Mouse (Mus musculus): ENCODE measurements around the gene Acbd5. TPM values are rescaled to one million over a fixed set of nuclear protein-coding genes. Genes with fewer than 3 reads are reported as not detected.
"Not testable (repeated sequence)": the region's sequence is repeated elsewhere in the genome, so short reads cannot be mapped to it uniquely, and the experiment has no call there.

Acbd5 gene
- total RNA-seq (2017) = 36.1 and 43.0 TPM in 2 replicates

GRCm38 (mm10) chr2:23067552-23068369, at the start of gene Acbd5:
Gene Acbd5, plus strand, starts transcription at chr2:23068167.
- ATAC-seq (replicated peaks in 1 of 2; ENCODE audit: insufficient read depth in 1 of 2, low FRiP score in 2 of 2, low TSS enrichment in 1 of 2, low read depth in 1 of 2, poor library complexity in 2 of 2, severe bottlenecking in 2 of 2) = peak; percentile 89 to 90

GRCm38 (mm10) chr2:23019170-23019569, 48.8 kb upstream of the Acbd5 start:
- ATAC-seq (replicated peaks in 1 of 2; ENCODE audit: insufficient read depth in 1 of 2, low FRiP score in 2 of 2, low TSS enrichment in 1 of 2, low read depth in 1 of 2, poor library complexity in 2 of 2, severe bottlenecking in 2 of 2) = no peak

DNA sequence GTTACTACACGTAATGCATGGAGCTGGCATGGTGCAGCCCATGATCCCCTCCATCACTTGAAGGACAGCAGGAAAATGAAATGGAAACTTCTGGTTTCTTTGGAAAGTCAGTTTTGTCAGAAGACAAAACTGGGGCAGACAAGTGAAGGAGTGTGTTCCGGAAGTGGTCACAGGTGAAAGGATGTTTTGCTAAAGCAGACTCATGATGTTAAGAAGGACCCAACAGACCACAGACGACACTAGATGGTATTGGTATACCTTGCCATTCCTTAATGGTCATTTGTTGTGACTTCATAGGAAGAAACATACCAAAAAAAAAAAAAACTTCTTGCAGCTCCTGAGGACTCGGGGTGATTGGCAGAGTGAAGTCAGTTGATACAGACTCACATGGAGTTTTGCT, 46.6 kb upstream of the Acbd5 start:
- no peak for ATAC-seq (replicated peaks in 1 of 2; ENCODE audit: insufficient read depth in 1 of 2, low FRiP score in 2 of 2, low TSS enrichment in 1 of 2, low read depth in 1 of 2, poor library complexity in 2 of 2, severe bottlenecking in 2 of 2)

DNA sequence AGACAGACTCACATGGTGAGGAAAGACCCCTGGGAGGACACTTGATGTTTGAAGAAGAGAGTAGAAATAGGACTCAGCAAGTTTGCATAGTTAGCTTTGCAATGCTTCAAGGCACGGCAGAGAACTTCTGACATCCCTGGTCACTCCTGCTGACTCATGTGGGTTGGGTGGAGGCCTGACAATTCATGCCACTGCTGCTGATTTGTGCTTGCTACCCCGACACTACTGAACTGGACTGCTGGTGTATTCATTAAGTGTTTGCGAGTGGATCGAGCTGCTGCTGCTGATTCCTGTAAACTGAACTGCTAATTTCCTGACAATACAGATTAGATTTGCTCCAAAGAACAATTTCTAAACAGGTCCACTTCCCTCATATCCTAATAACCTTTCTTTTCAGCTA, 46.2 kb upstream of the Acbd5 start:
- peak in 1 of 2 experiments; percentile 68; a peak in 1 of 4 replicates for ATAC-seq (replicated peaks in 1 of 2; ENCODE audit: insufficient read depth in 1 of 2, low FRiP score in 2 of 2, low TSS enrichment in 1 of 2, low read depth in 1 of 2, poor library complexity in 2 of 2, severe bottlenecking in 2 of 2)

GRCm38 (mm10) chr2:23023023-23023422, 44.9 kb upstream of the Acbd5 start:
- ATAC-seq (replicated peaks in 1 of 2; ENCODE audit: insufficient read depth in 1 of 2, low FRiP score in 2 of 2, low TSS enrichment in 1 of 2, low read depth in 1 of 2, poor library complexity in 2 of 2, severe bottlenecking in 2 of 2) = no peak

DNA sequence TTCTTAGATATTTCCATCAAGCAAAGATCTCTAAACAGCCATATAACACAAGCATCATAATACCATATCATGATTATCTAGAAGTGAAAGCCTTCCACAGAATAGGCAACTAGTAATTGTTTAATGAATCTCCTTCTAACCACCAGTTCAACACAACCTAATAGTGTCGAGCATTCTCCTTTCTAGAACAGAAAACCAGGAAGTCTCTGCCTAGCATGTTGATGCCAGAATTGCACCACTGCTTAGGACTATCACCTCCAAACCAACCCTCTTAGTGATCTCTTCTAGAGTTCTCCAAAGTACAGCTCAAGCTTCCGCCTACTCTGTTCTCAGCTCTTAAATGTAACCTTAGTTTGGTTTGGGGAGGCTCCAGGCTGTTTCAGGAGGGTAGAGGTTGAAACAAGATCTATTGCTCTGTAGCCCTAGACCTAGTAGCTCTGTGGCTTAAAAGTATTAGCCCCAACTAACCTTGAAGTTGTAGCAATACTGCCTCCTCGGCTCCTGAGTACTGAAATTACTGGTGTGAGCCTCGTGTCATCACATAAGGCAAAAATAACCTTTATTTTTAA, 44.2 kb upstream of the Acbd5 start:
- ATAC-seq (replicated peaks in 1 of 2; ENCODE audit: insufficient read depth in 1 of 2, low FRiP score in 2 of 2, low TSS enrichment in 1 of 2, low read depth in 1 of 2, poor library complexity in 2 of 2, severe bottlenecking in 2 of 2) = no peak

DNA sequence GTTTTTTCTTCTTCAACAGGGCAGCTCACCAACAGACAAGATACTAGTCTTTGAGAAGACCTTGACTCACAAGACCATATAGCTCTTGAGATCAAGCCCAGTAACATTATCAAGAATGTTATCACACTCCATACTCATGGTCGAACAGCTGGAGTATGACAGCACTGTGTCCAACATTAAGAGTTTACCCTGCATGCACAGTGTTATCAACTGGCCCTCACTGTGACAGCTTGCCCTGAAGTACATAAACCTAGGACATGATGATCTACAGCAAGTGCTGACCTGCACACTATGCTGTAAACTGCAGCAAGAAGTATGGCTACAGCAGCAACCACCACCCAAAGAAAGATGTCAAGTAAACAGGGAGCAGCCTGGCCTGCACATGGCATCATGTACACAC, 41.6 kb upstream of the Acbd5 start:
- no peak for ATAC-seq (replicated peaks in 1 of 2; ENCODE audit: insufficient read depth in 1 of 2, low FRiP score in 2 of 2, low TSS enrichment in 1 of 2, low read depth in 1 of 2, poor library complexity in 2 of 2, severe bottlenecking in 2 of 2)

- ATAC-seq (replicated peaks in 1 of 2; ENCODE audit: insufficient read depth in 1 of 2, low FRiP score in 2 of 2, low TSS enrichment in 1 of 2, low read depth in 1 of 2, poor library complexity in 2 of 2, severe bottlenecking in 2 of 2) = no peak
Measured at GRCm38 (mm10) chr2:23028826-23029225, 39.1 kb upstream of the Acbd5 start.

- ATAC-seq (replicated peaks in 1 of 2; ENCODE audit: insufficient read depth in 1 of 2, low FRiP score in 2 of 2, low TSS enrichment in 1 of 2, low read depth in 1 of 2, poor library complexity in 2 of 2, severe bottlenecking in 2 of 2) = no peak
Measured at GRCm38 (mm10) chr2:23030631-23031030, 37.3 kb upstream of the Acbd5 start.

DNA sequence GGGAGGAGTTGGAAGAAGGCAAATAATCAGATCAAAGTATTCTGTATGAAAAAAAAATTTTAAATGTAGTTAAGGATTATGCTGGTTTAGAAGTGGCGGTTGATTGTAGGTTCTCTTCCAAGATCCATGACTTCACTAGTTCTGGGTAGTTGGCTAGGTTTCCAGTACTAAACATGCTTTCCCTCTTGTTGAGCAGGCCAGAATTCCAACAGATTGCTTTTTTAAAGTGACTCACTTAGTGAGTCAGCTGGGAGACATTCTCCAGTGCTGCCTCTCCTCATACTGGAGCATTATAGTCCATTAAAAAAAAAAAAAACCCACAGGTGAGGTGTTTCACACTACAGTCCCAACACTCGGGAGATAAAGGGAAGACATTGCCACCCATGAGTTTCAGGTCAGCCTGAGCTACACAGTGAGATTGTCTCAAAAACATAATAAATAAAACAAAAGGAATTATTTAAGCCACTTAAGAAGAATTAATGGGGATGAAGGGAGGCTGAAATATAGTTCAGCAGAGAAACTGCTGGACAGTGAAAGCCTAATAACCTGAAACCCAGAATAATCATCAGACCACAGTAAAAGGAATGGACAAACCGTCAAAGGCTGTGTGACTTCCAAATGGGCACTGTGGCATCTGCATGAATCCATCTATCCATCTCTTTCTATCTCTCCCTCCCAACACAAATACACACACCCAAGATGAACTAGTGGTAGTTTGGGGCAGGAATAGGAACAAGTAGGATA, 33.1 kb upstream of the Acbd5 start:
- no peak for ATAC-seq (replicated peaks in 1 of 2; ENCODE audit: insufficient read depth in 1 of 2, low FRiP score in 2 of 2, low TSS enrichment in 1 of 2, low read depth in 1 of 2, poor library complexity in 2 of 2, severe bottlenecking in 2 of 2)

DNA sequence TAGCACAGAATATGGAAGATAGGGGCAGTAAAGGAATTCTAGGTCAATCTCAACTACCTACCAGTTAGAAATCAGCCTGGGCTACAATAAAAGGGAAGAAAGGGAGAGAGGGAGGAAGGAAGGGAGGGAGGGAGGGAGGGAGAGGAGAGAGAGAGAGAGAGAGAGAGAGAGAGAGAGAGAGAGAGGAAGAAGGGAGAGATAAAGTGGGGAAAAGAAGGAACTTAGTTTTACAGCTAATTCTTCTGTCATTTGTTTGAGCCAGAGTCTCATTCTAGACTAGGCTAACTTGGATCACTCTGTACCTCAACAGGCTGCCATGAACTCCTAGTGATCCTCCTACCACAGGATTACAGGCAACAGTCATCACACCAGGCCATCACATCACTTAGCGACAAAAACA, 32.5 kb upstream of the Acbd5 start:
- ATAC-seq (replicated peaks in 1 of 2; ENCODE audit: insufficient read depth in 1 of 2, low FRiP score in 2 of 2, low TSS enrichment in 1 of 2, low read depth in 1 of 2, poor library complexity in 2 of 2, severe bottlenecking in 2 of 2) = no peak

DNA sequence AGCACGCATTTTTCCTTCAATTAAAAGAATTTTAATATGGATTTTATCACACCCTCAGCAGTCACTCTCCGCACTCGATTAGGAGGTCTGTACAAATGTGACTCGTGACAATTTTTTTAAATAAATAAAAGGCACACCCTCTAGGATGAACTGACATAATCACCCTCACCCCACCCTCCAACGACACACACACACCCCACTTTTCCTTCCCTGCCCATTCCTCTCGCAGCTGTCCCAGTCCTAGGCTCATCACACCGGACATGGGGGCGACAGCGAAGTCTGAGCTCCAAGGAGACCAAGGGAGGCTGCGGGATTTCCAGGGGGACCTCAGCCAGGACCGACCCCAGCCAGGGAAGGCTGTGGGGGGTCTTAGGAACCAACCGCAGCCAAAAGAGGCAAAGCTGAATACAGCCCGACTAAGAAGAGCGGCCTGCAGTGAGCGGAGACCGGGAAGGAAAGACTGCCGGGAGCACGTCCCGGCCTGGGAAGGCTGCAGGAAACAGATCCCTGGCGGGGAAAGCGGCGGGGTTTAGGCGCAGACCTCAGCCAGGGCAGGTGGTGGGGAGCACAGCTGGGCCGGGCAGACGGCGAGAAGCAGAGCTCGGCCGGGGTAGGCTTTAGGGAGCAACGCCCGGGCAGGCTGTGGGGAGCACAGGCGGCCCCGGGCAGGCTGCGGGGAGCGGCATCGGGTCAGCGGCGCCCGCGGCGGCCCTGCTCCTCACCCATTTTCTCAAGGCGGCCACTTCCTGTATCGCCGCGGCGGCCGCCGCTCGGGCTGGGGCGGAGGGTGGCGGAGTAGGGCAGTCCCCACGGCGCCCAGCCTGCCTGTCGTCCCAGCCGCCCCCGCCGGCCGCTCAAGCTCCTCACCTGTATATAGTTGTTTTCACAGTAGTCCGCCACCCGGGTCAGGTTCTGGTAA, 28.6 kb upstream of the Acbd5 start:
- peak; percentile 25 to 34 for ATAC-seq (replicated peaks in 1 of 2; ENCODE audit: insufficient read depth in 1 of 2, low FRiP score in 2 of 2, low TSS enrichment in 1 of 2, low read depth in 1 of 2, poor library complexity in 2 of 2, severe bottlenecking in 2 of 2)

DNA sequence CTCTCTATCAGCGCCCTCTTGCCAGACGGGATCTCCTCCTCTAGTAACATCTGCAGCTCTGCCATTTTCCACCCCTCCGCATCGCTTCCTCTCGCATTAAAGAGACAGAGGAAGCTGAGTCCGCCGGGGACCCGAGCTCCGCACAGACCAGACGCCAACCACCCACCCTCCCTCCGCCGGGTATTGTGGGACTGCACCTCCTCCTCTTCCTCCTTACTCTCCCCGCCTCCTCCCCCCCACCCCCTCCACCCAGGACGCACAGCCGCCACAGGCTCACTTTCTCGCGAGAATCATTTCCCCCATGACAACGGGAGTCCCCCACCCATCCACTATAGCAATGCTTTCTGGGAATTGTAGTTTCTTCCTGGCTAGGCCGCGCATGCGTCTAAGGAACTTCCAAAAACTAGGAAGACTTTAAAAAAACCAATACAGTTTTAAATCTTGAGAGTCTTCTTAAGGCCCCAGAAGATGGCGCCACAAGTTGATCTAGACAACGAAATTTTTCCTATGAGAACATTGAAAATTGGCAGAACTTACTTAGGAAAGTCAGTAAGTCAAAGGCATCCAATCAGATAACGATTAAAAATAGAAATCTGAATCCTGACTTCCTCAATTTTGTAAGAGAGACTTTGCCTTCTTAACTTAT, 27.8 kb upstream of the Acbd5 start, which contains the start of gene Abi1:
Gene Abi1, minus strand, starts transcription at position 241 of the 646 bp plus-strand sequence.
- ATAC-seq (replicated peaks in 1 of 2; ENCODE audit: insufficient read depth in 1 of 2, low FRiP score in 2 of 2, low TSS enrichment in 1 of 2, low read depth in 1 of 2, poor library complexity in 2 of 2, severe bottlenecking in 2 of 2) = peak; percentile 86 to 90

GRCm38 (mm10) chr2:23040690-23041089, 27.3 kb upstream of the Acbd5 start:
- not testable (repeated sequence) for ATAC-seq (replicated peaks in 1 of 2; ENCODE audit: insufficient read depth in 1 of 2, low FRiP score in 2 of 2, low TSS enrichment in 1 of 2, low read depth in 1 of 2, poor library complexity in 2 of 2, severe bottlenecking in 2 of 2)

GRCm38 (mm10) chr2:23041457-23041856, 26.5 kb upstream of the Acbd5 start:
- peak; percentile 28 to 47; a peak in 3 of 4 replicates for ATAC-seq (replicated peaks in 1 of 2; ENCODE audit: insufficient read depth in 1 of 2, low FRiP score in 2 of 2, low TSS enrichment in 1 of 2, low read depth in 1 of 2, poor library complexity in 2 of 2, severe bottlenecking in 2 of 2)

DNA sequence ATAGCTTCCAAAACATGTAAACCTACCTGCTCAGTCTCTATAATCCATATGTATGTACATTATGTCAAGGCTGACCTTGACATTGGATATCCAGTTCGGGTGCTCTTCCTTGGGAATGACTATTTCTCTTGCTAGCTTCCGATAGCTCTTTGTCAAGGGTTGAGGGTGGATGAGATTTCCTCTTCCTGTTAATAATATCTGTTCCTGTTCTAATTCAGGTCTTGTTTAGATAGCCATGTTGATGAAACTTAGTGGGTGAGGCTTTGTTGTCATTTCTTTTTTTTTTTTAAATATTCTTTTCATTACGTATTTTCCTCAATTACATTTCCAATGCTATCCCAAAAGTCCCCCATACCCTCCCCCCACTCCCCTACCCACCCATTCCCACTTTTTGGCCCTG, 25.8 kb upstream of the Acbd5 start:
- no peak for ATAC-seq (replicated peaks in 1 of 2; ENCODE audit: insufficient read depth in 1 of 2, low FRiP score in 2 of 2, low TSS enrichment in 1 of 2, low read depth in 1 of 2, poor library complexity in 2 of 2, severe bottlenecking in 2 of 2)

DNA sequence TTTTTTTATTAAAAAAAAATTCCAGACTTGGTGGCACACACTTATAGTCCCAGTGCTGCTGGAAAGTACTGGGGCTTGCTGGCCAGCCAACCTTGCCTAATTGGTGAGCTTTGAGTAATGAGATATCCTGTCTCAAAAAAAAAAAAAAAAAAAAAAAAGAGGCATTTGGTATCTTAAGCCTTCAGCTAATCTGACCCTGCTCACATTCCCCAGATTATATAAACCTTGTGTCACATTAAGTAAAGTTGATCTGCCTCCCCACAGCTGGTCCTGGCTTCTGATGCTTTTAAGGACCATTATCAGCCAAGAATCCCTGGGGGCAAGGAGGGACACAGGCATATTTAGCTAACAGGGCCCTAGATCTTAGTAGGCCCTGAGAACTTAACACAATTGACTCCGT, 22.3 kb upstream of the Acbd5 start:
- ATAC-seq (replicated peaks in 1 of 2; ENCODE audit: insufficient read depth in 1 of 2, low FRiP score in 2 of 2, low TSS enrichment in 1 of 2, low read depth in 1 of 2, poor library complexity in 2 of 2, severe bottlenecking in 2 of 2) = no peak

Data from hematopoietic stem cell, adult 5-6 weeks (primary cell).